13 mouse cellular contexts compared by ENCODE assay signal in genomic region chr13:109665803-109666403, GRCm38 (mm10).
A peak's percentile ranks its signal among the peaks of the same experiment; 100 is the strongest.
DNase-seq lines count a peak whose midpoint lies in the region; ATAC-seq and TF ChIP-seq lines count a peak whose summit lies in the region.
"Had no signal": no experiment of that assay in that cellular context is flagged by ENCODE, and none has a peak within 500 bp of the region (broad histone marks: within the 10 kb centered on the region; RNA-seq: fewer than 3 reads in every experiment).

No protein-coding gene starts in this region.

- H3K9me3 ChIP-seq in heart, embryonic 15.5 days (replicated peaks): no peaks in the 10 kb centered on the region
- H3K9me3 ChIP-seq in midbrain, embryonic 15.5 days: no peaks in the 10 kb centered on the region
- no peaks in the 10 kb centered on the region for H3K9me3 ChIP-seq in midbrain, embryonic 13.5 days
- no peaks in the 10 kb centered on the region for H3K9me3 ChIP-seq in stomach, embryonic 15.5 days

- H3K4me1 ChIP-seq in heart, embryonic 15.5 days (replicated peaks): peaks cover 24% of the 10 kb centered on the region
- H3K4me1 ChIP-seq in midbrain, embryonic 15.5 days: peaks cover 9% of the 10 kb centered on the region
- peaks cover 8% of the 10 kb centered on the region for H3K4me1 ChIP-seq in midbrain, embryonic 13.5 days (replicated peaks)
- no peaks in the 10 kb centered on the region for H3K4me1 ChIP-seq in stomach, embryonic 15.5 days
- H3K4me1 ChIP-seq in cerebellum, adult 2 months (ENCODE audit: control insufficient read depth, insufficient read depth, low read length): 0 out of 2 replicates have a peak, but pooled peaks cover 3% of the 10 kb centered on the region

- H3K4me2 ChIP-seq in heart, embryonic 15.5 days: peak overlapping the region; percentile 19; the same call in 1 of the 2 replicates
- H3K4me2 ChIP-seq in midbrain, embryonic 15.5 days: no peak overlapping the region
- no peak overlapping the region for H3K4me2 ChIP-seq in midbrain, embryonic 13.5 days (replicated peaks)
- no peak overlapping the region for H3K4me2 ChIP-seq in stomach, embryonic 15.5 days

- WGBS in heart, embryonic 15.5 days: 31% methylated on average over 10 of the region's 10 CpGs
- 91% methylated on average over 10 of the region's 10 CpGs for WGBS in midbrain, embryonic 15.5 days
- 90% methylated on average over 10 of the region's 10 CpGs for WGBS in midbrain, embryonic 13.5 days
- 58% methylated on average over 10 of the region's 10 CpGs for WGBS in stomach, embryonic 15.5 days
- 83% methylated on average over 10 of the region's 10 CpGs for WGBS in cerebellum, adult 2 months

- ATAC-seq in heart, embryonic 15.5 days (replicated peaks; ENCODE audit: insufficient number of reproducible peaks, insufficient read depth, low FRiP score, low read depth): peak; percentile 64
- ATAC-seq in midbrain, embryonic 15.5 days (replicated peaks): no peak
- ATAC-seq in midbrain, embryonic 13.5 days: no peak
- peak; percentile 86; the same call in 1 of the 2 replicates for ATAC-seq in stomach, embryonic 15.5 days (ENCODE audit: insufficient read depth, low FRiP score, low read depth)
- ATAC-seq: forebrain, embryonic 16.5 days had no signal

- H3K27ac ChIP-seq in heart, embryonic 15.5 days: peak overlapping the region; percentile 73
- peak overlapping the region; percentile 11; the same call in 1 of the 2 replicates for H3K27ac ChIP-seq in midbrain, embryonic 15.5 days
- H3K27ac ChIP-seq in midbrain, embryonic 13.5 days: no peak overlapping the region
- no peak overlapping the region; the same call in 1 of the 2 replicates for H3K27ac ChIP-seq in stomach, embryonic 15.5 days
- no peak overlapping the region for H3K27ac ChIP-seq in cerebellum, adult 2 months (ENCODE audit: insufficient read depth, low read length)
- H3K27ac ChIP-seq: macrophage had no signal

- no peaks in the 10 kb centered on the region for H3K27me3 ChIP-seq in heart, embryonic 15.5 days
- no peaks in the 10 kb centered on the region for H3K27me3 ChIP-seq in midbrain, embryonic 15.5 days (replicated peaks)
- no peaks in the 10 kb centered on the region for H3K27me3 ChIP-seq in midbrain, embryonic 13.5 days
- H3K27me3 ChIP-seq in stomach, embryonic 15.5 days (replicated peaks): no peaks in the 10 kb centered on the region
- H3K27me3 ChIP-seq in cerebellum, adult 2 months (ENCODE audit: control insufficient read depth, insufficient read depth, low read length): no peaks in the 10 kb centered on the region
- H3K27me3 ChIP-seq: CH12.LX had no signal

- TF ChIP-seq POLR2A in cerebellum, adult 2 months (IDR thresholded peaks at IDR 0.05; ENCODE audit: borderline replicate concordance, insufficient read depth, low read length): no peak

- no peak for TF ChIP-seq CTCF in cerebellum, adult 2 months (IDR thresholded peaks at IDR 0.05; ENCODE audit: borderline replicate concordance, insufficient read depth, low read depth, low read length)

- no peak overlapping the region for H3K4me3 ChIP-seq in heart, embryonic 15.5 days
- H3K4me3 ChIP-seq in midbrain, embryonic 15.5 days: no peak overlapping the region
- H3K4me3 ChIP-seq in midbrain, embryonic 13.5 days (replicated peaks): no peak overlapping the region
- H3K4me3 ChIP-seq in stomach, embryonic 15.5 days (replicated peaks): no peak overlapping the region
- no peak overlapping the region for H3K4me3 ChIP-seq in cerebellum, adult 2 months (replicated peaks; ENCODE audit: insufficient read depth, low read depth, low read length)

- H3K9ac ChIP-seq in heart, embryonic 15.5 days: no peak overlapping the region
- no peak overlapping the region for H3K9ac ChIP-seq in midbrain, embryonic 15.5 days
- no peak overlapping the region for H3K9ac ChIP-seq in midbrain, embryonic 13.5 days (replicated peaks)
- no peak overlapping the region for H3K9ac ChIP-seq in stomach, embryonic 15.5 days

- no peak for DNase-seq in heart, adult 11 months
- DNase-seq in liver: peak; percentile 71
- no peak for DNase-seq in frontal cortex, postnatal 25 days (ENCODE audit: low spot score in 2 of 2)
- DNase-seq in cerebellum, adult 2 months: no peak
- DNase-seq: cerebellum, postnatal 25 days; thymus, adult 18-20 months had no signal

- no peaks in the 10 kb centered on the region for H3K36me3 ChIP-seq in heart, embryonic 15.5 days
- no peaks in the 10 kb centered on the region for H3K36me3 ChIP-seq in midbrain, embryonic 15.5 days (replicated peaks)
- H3K36me3 ChIP-seq in midbrain, embryonic 13.5 days: no peaks in the 10 kb centered on the region
- H3K36me3 ChIP-seq in stomach, embryonic 15.5 days: no peaks in the 10 kb centered on the region

Comparison
In these comparisons a context has a peak if more than half of its experiments do, and no peak if none do; other contexts are left out.
1. H3K27ac ChIP-seq: peak in heart, embryonic 15.5 days (single experiment) and midbrain, embryonic 15.5 days (single experiment); none in midbrain, embryonic 13.5 days (single experiment), stomach, embryonic 15.5 days (single experiment) and cerebellum, adult 2 months (single experiment).
2. ATAC-seq: peak in heart, embryonic 15.5 days (single experiment) and stomach, embryonic 15.5 days (single experiment); none in midbrain, embryonic 15.5 days (single experiment) and midbrain, embryonic 13.5 days (single experiment).